8 mouse cellular contexts compared by ENCODE assay signal in the genomic region with DNA sequence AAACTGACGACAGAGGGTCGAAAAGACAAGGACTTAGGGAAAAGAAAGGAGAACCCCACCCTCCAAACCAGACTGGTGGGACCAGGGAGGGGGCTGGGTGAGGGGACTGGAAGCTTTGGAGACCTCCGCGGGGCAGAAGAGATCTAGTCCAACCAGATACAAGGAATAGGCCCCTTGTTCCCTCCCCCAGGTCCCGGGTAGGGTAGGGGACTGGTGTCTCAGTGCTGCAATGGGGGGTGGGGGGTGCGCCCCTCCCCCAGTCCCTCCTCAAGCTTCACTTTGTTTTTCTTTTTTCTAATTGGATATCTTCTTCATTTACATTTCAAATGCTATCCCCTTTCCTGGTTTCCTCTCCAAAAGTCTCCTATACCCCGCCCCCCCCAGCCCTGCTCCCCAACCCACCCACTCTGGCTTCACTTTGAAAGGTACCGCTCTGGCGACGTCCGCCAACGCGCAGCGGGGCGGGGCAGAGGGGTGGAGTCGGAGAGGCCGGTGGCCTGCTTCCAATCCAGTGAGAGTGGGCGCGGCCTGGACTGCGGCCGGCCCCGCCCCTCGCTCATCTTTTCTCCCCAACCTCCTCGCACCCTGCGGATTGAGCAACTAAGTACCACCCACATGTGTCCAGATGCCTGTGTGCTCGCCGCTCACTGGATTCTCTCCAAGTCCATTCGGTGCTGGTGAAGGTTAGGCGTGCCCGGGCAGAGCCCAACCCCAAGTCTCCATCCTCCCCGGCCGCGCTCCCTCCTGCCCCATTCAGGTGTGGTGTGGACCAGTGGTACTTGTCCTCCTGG. TPM values are rescaled to one million over a fixed set of nuclear protein-coding genes. Genes with fewer than 3 reads are reported as not detected.
DNase-seq lines count a peak whose midpoint lies in the region; ATAC-seq and TF ChIP-seq lines count a peak whose summit lies in the region.

No protein-coding gene starts in this region.

- peak; percentile 86 to 93 for DNase-seq in adrenal gland, adult (ENCODE audit: inconsistent age in 2 of 2, low spot score in 1 of 2)
- DNase-seq in embryo, embryonic 10 days (ENCODE audit: low spot score): peak; percentile 84
- DNase-seq in gastrocnemius, adult 8-10 months (ENCODE audit: low spot score in 2 of 2): peak; percentile 52 to 64
- DNase-seq in hindbrain, postnatal 0 days (ENCODE audit: low spot score): peak; percentile 79
- peak; percentile 31 to 60 for DNase-seq in left cerebral cortex, adult 9 months (ENCODE audit: low spot score in 2 of 2)
- DNase-seq in right cerebral cortex, adult 2 months (ENCODE audit: low spot score in 2 of 2): peak; percentile 54 to 71
- DNase-seq in urinary bladder, postnatal 14 days (ENCODE audit: low spot score): peak; percentile 78

- peak overlapping the region; percentile 66 for H3K4me2 ChIP-seq in hindbrain, postnatal 0 days (ENCODE audit: low read depth, low read length)

- H3K9ac ChIP-seq in hindbrain, postnatal 0 days (replicated peaks; ENCODE audit: low read length): no peak overlapping the region

- no peak overlapping the region for H3K27ac ChIP-seq in hindbrain, postnatal 0 days

- peak overlapping the region; percentile 37 for H3K4me3 ChIP-seq in hindbrain, postnatal 0 days (ENCODE audit: low read length)
- H3K4me3 ChIP-seq in megakaryocyte, embryonic 14.5 days (replicated peaks): peak overlapping the region; percentile 89

- WGBS in hindbrain, postnatal 0 days: 31% methylated on average over 33 of the region's 33 CpGs

- no peaks in the 10 kb centered on the region for H3K9me3 ChIP-seq in hindbrain, postnatal 0 days (ENCODE audit: low read length)
- H3K9me3 ChIP-seq in megakaryocyte, embryonic 14.5 days: no peaks in the 10 kb centered on the region

- H3K4me1 ChIP-seq in hindbrain, postnatal 0 days (ENCODE audit: insufficient read depth, low read length): no peaks in the 10 kb centered on the region
- 0 out of 2 replicates have a peak, but pooled peaks cover 3% of the 10 kb centered on the region for H3K4me1 ChIP-seq in megakaryocyte, embryonic 14.5 days

- H3K27me3 ChIP-seq in hindbrain, postnatal 0 days (ENCODE audit: insufficient read depth, low read length): no peaks in the 10 kb centered on the region
- H3K27me3 ChIP-seq in megakaryocyte, embryonic 14.5 days (replicated peaks): peaks cover 4% of the 10 kb centered on the region

- H3K36me3 ChIP-seq in hindbrain, postnatal 0 days (ENCODE audit: insufficient read depth, low read length): no peaks in the 10 kb centered on the region
- H3K36me3 ChIP-seq in megakaryocyte, embryonic 14.5 days (replicated peaks; ENCODE audit: low read length): no peaks in the 10 kb centered on the region

- peak; percentile 98 for ATAC-seq in hindbrain, postnatal 0 days

- TF ChIP-seq CTCF in hindbrain, postnatal 0 days (IDR thresholded peaks at IDR 0.05; ENCODE audit: low read depth): no peak

RNA-seq across cellular contexts. Expression of a gene that starts 8.6 kb away (rescaled TPM):
- total RNA-seq in gastrocnemius, adult 8-10 months (2022): 1 to 10 TPM; 2.5 to 3.5 (median 2.8) TPM
- total RNA-seq in hindbrain, postnatal 0 days (2014; rRNA removed): not detected in 2 replicates
- 0.29 and 0.33 TPM in 2 replicates for polyA plus RNA-seq in hindbrain, postnatal 0 days (2015; fragmentation: Nextera tagmentation; extraction: Ambion mirVana)
- polyA plus RNA-seq in megakaryocyte, embryonic 14.5 days (2012; ENCODE audit: insufficient read depth, low replicate concordance): not detected in 2 replicates

RNA-seq across cellular contexts. Expression of a gene that starts 37.8 kb away (rescaled TPM):
- 1 to 10 TPM; 1.0 to 1.3 (median 1.2) TPM for total RNA-seq in gastrocnemius, adult 8-10 months (2022)
- total RNA-seq in hindbrain, postnatal 0 days (2014; rRNA removed): 2.4 and 3.4 TPM in 2 replicates
- 3.0 and 3.1 TPM in 2 replicates for polyA plus RNA-seq in hindbrain, postnatal 0 days (2015; fragmentation: Nextera tagmentation; extraction: Ambion mirVana)
- polyA plus RNA-seq in megakaryocyte, embryonic 14.5 days (2012; ENCODE audit: insufficient read depth, low replicate concordance): 0.36 TPM in 1 of 2 replicates, not detected in the other

RNA-seq across cellular contexts. Expression of a gene that starts 55.0 kb away (rescaled TPM):
- 100 to 1,000 TPM; 156 to 181 (median 167) TPM for total RNA-seq in gastrocnemius, adult 8-10 months (2022)
- not detected in 2 replicates for total RNA-seq in hindbrain, postnatal 0 days (2014; rRNA removed)
- polyA plus RNA-seq in hindbrain, postnatal 0 days (2015; fragmentation: Nextera tagmentation; extraction: Ambion mirVana): not detected in 2 replicates
- polyA plus RNA-seq in megakaryocyte, embryonic 14.5 days (2012; ENCODE audit: insufficient read depth, low replicate concordance): not detected in 2 replicates

Comparison
In these comparisons a context has a peak if more than half of its experiments do, and no peak if none do; other contexts are left out.
1. RNA of a gene that starts 55.0 kb away (total RNA-seq): 156 to 181 TPM in gastrocnemius, adult 8-10 months; not detected in hindbrain, postnatal 0 days; every median in the first group is over 100 times any median in the second.
2. Peak in every context shown above with its lines, with median percentiles within 50 percentile points of each other: DNase-seq.